Mouse (Mus musculus) heart, embryonic 15.5 days (tissue): Measurements from ENCODE around the gene Alg1. TPM values are rescaled to one million over a fixed set of nuclear protein-coding genes. Genes with fewer than 3 reads are reported as not detected.
"Not testable (repeated sequence)": the region's sequence is repeated elsewhere in the genome, so short reads cannot be mapped to it uniquely, and the experiment has no call there.

Experiments used
- ATAC-seq: fragments of 200-750 bp; cut with Nextera tagmentation; replicated peaks from 2 replicates; pipeline ENCODE4 v1.8.0; 2017; ENCODE audit warnings: low read depth, moderate TSS enrichment; ENCODE audit not compliant: insufficient number of reproducible peaks, insufficient read depth, low FRiP score
- H3K27ac ChIP-seq: fragments of 300-500 bp; sonication (generic); 2 replicates; pipeline ENCODE4 v1.5.1; 2015; ENCODE audit warnings: mild to moderate bottlenecking, inconsistent platforms
- H3K27me3 ChIP-seq: fragments of 300-500 bp; sonication (generic); 2 replicates; pipeline ENCODE4 v1.6.1; 2015; ENCODE audit warnings: inconsistent platforms
- H3K36me3 ChIP-seq: fragments of 300-500 bp; sonication (generic); 2 replicates; pipeline ENCODE4 v1.6.1; 2015; ENCODE audit warnings: mild to moderate bottlenecking, inconsistent platforms
- H3K4me1 ChIP-seq: fragments of 300-500 bp; sonication (generic); replicated peaks from 2 replicates; pipeline ENCODE4 v1.6.1; 2015; ENCODE audit warnings: inconsistent platforms
- H3K4me2 ChIP-seq: fragments of 300-500 bp; sonication (generic); 2 replicates; pipeline ENCODE4 v1.6.1; 2015; ENCODE audit warnings: inconsistent platforms, mild to moderate bottlenecking, moderate library complexity
- H3K4me3 ChIP-seq: fragments of 300-500 bp; sonication (generic); 2 replicates; pipeline ENCODE4 v1.5.1; 2015; ENCODE audit warnings: mild to moderate bottlenecking, inconsistent platforms
- H3K9ac ChIP-seq: fragments of 300-500 bp; sonication (generic); 2 replicates; pipeline ENCODE4 v1.6.1; 2015; ENCODE audit warnings: mild to moderate bottlenecking, inconsistent platforms
- H3K9me3 ChIP-seq: fragments of 300-500 bp; sonication (generic); replicated peaks from 2 replicates; pipeline ENCODE4 v1.6.1; 2016; ENCODE audit warnings: inconsistent platforms
- WGBS: fragments of 180-500 bp; shearing (Covaris S2); methylation state at CpG from one replicate; pipeline ENCODE4 v1.1.7; 2015; ENCODE audit warnings: mixed read lengths; 5-methylcytosine and 5-hydroxymethylcytosine counted together
- polyA plus RNA-seq: library from polyadenylated mRNA; unstranded; fragments of >200 nt; fragmentation: Nextera tagmentation; extraction: Ambion mirVana; gene quantifications from 2 replicates; pipeline ENCODE4 v1.2.1, GENCODE M21; 2015

The Alg1 gene
- polyA plus RNA-seq, 1 experiment from 2014 or later: 24.9 TPM

DNA sequence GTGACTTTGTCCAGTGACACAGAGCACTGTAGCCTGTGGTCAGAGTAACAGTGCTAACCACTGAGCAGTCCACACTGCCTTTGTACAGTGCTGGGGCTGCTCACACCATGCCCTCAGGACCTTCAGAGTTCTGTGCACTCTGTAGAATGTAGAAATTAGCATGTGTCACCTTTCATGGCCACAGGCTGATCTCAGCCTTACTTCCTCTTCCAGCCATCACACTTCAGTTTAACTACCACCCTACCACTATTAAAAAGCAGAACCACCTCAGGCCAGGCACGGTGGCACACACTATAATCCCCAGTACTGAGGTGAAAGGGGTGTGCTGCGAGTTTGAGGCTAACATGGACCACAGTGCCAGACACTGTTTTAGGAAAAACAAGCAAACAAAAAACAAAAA, 23.1 kb upstream of the Alg1 start:
- no peak for ATAC-seq
- no peak overlapping the region for H3K4me2 ChIP-seq

DNA sequence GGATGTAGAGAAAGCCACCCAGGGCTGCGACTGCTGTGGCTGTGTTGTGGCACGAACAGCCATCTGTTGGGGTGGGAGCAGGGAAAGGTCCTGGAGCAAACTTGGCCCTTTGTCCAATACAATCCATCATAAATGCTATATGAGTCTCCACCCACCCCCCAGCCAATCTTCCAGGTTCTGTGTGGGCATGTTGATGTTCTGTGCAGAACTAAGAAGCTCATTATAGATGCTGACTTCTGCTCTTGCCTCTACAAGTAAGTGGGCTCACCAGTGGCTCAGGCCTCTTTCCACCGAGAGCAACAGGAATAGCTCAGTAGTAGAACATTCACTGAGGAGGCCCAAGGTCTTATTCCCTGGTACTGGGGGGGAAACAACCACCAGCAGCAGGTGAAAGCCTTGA, 21.3 kb upstream of the Alg1 start:
- Histone ChIP-seq H3K4me2 (no peak overlapping the region), H3K27me3 (no peaks in the 10 kb centered on the region), H3K4me3 (no peak overlapping the region), H3K27ac (no peak overlapping the region), H3K36me3 (no peaks in the 10 kb centered on the region), H3K9me3 (no peaks in the 10 kb centered on the region), H3K9ac (no peak overlapping the region), H3K4me1 (peaks cover 3% of the 10 kb centered on the region; the same call in 1 of the 2 replicates)
- WGBS: 77% methylated on average over 3 of the region's 3 CpGs
- ATAC-seq: no peak

More for the DNA sequence above, 23.1 kb upstream of the Alg1 start:
- no peak overlapping the region for H3K4me3 ChIP-seq
- no peak overlapping the region for H3K9ac ChIP-seq
- 67% methylated on average over 2 of the region's 2 CpGs for WGBS
- H3K27ac ChIP-seq: no peak overlapping the region
- no peaks in the 10 kb centered on the region for H3K4me1 ChIP-seq
- no peaks in the 10 kb centered on the region for H3K9me3 ChIP-seq
- no peaks in the 10 kb centered on the region for H3K36me3 ChIP-seq
- H3K27me3 ChIP-seq: no peaks in the 10 kb centered on the region

DNA sequence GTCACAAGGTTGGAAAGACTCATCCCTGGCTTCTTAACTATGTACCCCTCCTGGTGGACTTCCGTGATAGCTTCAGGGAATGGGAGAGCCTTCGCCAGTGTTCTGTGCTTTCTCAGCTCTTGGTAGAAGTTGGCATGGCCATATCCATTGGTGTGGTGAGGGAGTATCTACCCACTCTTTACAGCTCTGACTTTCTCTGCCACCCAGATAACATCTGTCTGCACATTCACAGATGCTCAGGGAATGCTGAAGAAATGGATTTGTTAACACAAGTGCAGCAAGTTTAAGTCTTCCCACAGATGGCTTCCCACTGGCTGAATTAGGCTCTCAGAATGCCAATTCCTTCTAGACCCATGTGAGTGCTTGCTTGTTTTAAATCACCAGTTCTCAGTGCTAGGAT, 19.3 kb upstream of the Alg1 start:
- Histone ChIP-seq H3K4me2 (no peak overlapping the region), H3K9me3 (no peaks in the 10 kb centered on the region), H3K4me1 (peaks cover 3% of the 10 kb centered on the region; the same call in 1 of the 2 replicates), H3K4me3 (no peak overlapping the region), H3K36me3 (no peaks in the 10 kb centered on the region), H3K27ac (no peak overlapping the region), H3K9ac (no peak overlapping the region), H3K27me3 (no peaks in the 10 kb centered on the region)
- ATAC-seq: no peak
- 86% methylated on average over 2 of the region's 2 CpGs for WGBS

- Histone ChIP-seq H3K36me3 (no peaks in the 10 kb centered on the region), H3K4me1 (peaks cover 3% of the 10 kb centered on the region; the same call in 1 of the 2 replicates), H3K9me3 (no peaks in the 10 kb centered on the region), H3K27me3 (no peaks in the 10 kb centered on the region), H3K9ac (no peak overlapping the region), H3K4me2 (no peak overlapping the region), H3K4me3 (no peak overlapping the region), H3K27ac (no peak overlapping the region)
- WGBS: 55% methylated on average over 6 of the region's 6 CpGs
- ATAC-seq: no peak
Observed at GRCm38 (mm10) chr16:5216686-5217085, 16.7 kb upstream of the Alg1 start.

DNA sequence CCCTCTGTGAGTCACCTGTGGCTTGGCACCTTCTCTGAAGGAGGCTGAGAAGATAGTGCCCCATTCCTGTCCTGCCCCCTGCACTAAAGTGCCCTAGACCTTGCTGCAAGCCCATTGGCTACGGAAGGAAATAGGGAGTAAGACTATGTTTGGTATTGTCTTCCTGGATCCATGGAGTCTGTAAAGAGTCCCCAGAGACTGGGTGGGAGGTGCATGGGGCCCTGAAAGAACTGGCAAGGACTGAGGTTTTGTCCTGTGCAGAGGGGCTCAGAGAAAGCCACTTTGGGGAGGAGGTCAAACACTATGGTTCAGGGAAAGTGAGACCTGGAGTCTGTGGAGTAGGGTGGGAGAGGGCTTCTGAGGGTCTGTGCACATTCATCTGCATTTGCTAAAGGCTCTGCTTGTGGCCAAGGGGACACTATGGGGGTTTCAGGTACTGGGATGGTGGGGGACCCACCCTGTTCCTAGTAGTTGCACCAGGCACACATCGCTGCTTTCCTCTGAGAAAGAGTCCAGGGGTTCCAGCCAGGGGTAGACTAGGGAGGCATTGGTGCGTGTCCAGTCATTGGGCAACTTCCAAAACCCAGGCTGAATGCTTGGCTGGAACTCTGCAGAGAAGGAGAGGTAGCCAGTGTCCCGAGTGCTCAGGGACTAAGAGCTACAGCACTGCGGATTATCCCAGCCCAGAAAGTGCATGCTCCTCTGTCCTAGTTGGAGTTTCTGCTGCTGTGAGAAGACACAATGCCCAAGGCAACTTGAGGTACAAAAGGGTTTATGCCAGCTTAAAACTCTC, 15.9 kb upstream of the Alg1 start:
- peaks cover 7% of the 10 kb centered on the region for H3K4me1 ChIP-seq
- ATAC-seq: no peak
- no peak overlapping the region for H3K4me3 ChIP-seq
- H3K36me3 ChIP-seq: no peaks in the 10 kb centered on the region
- WGBS: 67% methylated on average over 5 of the region's 5 CpGs
- H3K4me2 ChIP-seq: no peak overlapping the region
- no peak overlapping the region for H3K27ac ChIP-seq
- H3K9me3 ChIP-seq: no peaks in the 10 kb centered on the region
- no peak overlapping the region for H3K9ac ChIP-seq
- no peaks in the 10 kb centered on the region for H3K27me3 ChIP-seq

- Histone ChIP-seq H3K4me1 (peaks cover 7% of the 10 kb centered on the region), H3K9me3 (no peaks in the 10 kb centered on the region), H3K4me2 (no peak overlapping the region), H3K9ac (no peak overlapping the region), H3K27me3 (no peaks in the 10 kb centered on the region), H3K36me3 (no peaks in the 10 kb centered on the region), H3K27ac (no peak overlapping the region), H3K4me3 (no peak overlapping the region)
- WGBS: 51% methylated on average over 4 of the region's 4 CpGs
- no peak for ATAC-seq
Observed at GRCm38 (mm10) chr16:5221403-5221802, 12.0 kb upstream of the Alg1 start.

DNA sequence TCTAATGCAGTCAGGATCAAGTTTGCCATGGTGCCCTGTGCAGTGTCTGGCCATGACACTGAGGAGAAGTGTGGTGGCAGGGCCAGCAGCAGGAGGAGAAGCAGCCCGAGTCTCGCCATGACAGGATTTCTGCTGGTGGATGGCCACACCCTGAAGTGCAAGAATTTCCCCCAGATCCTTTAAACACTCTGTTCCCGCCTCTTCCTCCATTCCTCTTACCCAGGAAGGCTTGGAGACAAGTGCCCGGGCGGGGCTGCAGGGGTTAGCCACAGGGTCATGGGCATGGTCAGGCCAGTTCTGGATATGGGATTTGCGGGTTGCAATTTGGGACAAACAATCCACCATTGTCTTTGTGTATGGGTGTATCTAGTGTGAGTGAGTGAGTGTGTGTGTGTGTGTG, 11.3 kb upstream of the Alg1 start, which contains the start of gene AU021092:
Gene AU021092, minus strand, starts transcription at position 160 of the 400 bp plus-strand sequence.
- no peak within 1 kb of the TSS for H3K9ac ChIP-seq
- no peak within 1 kb of the TSS for H3K27ac ChIP-seq
- no peak within 1 kb of the TSS for H3K4me3 ChIP-seq
- H3K4me2 ChIP-seq: peak within 1 kb of the TSS; percentile 13; the same call in 1 of the 2 replicates
- H3K36me3 ChIP-seq: no peaks in the 10 kb centered on the region
- no peak; the same call in 1 of the 2 replicates for ATAC-seq
- H3K4me1 ChIP-seq: peaks cover 4% of the 10 kb centered on the region; the same call in 1 of the 2 replicates
- WGBS: 64% methylated on average over 6 of the region's 6 CpGs
- no peaks in the 10 kb centered on the region for H3K27me3 ChIP-seq
- H3K9me3 ChIP-seq: no peaks in the 10 kb centered on the region

DNA sequence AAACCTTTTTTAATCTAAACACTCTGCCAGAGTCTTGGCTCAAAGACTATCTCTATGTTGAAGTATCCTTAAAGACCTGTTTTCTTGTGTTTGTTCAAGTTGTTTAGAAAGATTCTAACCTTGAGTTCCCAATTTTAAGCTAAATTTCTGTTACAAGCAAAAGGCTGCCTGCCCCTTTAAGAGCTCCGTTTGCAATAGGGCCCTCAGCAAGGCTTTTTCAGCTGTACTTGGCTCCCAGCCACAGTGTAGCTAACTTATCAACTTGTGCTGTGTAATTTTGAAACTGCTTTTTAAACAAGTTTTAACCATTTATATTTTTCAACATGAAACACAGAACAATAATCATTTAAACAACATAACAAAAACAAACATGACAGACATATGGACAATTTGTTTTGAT, 6.9 kb upstream of the Alg1 start:
- H3K36me3 ChIP-seq, H3K4me2 ChIP-seq, H3K9me3 ChIP-seq, H3K4me1 ChIP-seq, H3K4me3 ChIP-seq, ATAC-seq, H3K27ac ChIP-seq, H3K27me3 ChIP-seq, H3K9ac ChIP-seq: not testable (repeated sequence)
- 7% methylated on average over 1 of the region's 1 CpGs for WGBS

- H3K4me1 ChIP-seq, H3K4me2 ChIP-seq, H3K9me3 ChIP-seq, H3K27me3 ChIP-seq, H3K9ac ChIP-seq, H3K4me3 ChIP-seq, ATAC-seq, H3K36me3 ChIP-seq: not testable (repeated sequence)
- WGBS: 67% methylated on average over 19 of the region's 19 CpGs
- H3K27ac ChIP-seq: peak overlapping the region; percentile 34; the same call in 1 of the 2 replicates
Observed at GRCm38 (mm10) chr16:5227501-5227900, 5.9 kb upstream of the Alg1 start.

GRCm38 (mm10) chr16:5228103-5228502, 5.3 kb upstream of the Alg1 start:
- H3K36me3 ChIP-seq, H3K4me1 ChIP-seq, H3K4me2 ChIP-seq, H3K27ac ChIP-seq, H3K9ac ChIP-seq, H3K4me3 ChIP-seq, ATAC-seq, H3K27me3 ChIP-seq, H3K9me3 ChIP-seq: not testable (repeated sequence)
- 79% methylated on average over 3 of the region's 3 CpGs for WGBS

- WGBS: 72% methylated on average over 4 of the region's 4 CpGs
- H3K9me3 ChIP-seq: no peaks in the 10 kb centered on the region
- H3K27ac ChIP-seq: no peak overlapping the region
- peaks cover 8% of the 10 kb centered on the region for H3K4me1 ChIP-seq
- ATAC-seq: no peak
- H3K4me3 ChIP-seq: peak overlapping the region; percentile 92
- no peaks in the 10 kb centered on the region for H3K27me3 ChIP-seq
- H3K9ac ChIP-seq: no peak overlapping the region
- H3K4me2 ChIP-seq: peak overlapping the region; percentile 85
- 0 out of 2 replicates have a peak, but pooled peaks cover 5% of the 10 kb centered on the region for H3K36me3 ChIP-seq
Observed at GRCm38 (mm10) chr16:5232982-5233381, 439 bp upstream of the Alg1 start.

GRCm38 (mm10) chr16:5242355-5242754, 8.9 kb downstream of the Alg1 start:
- peaks cover 66% of the 10 kb centered on the region for H3K36me3 ChIP-seq

More at GRCm38 (mm10) chr16:5242355-5242754, 8.9 kb downstream of the Alg1 start:
- H3K27ac ChIP-seq: no peak overlapping the region
- H3K4me2 ChIP-seq: no peak overlapping the region
- no peaks in the 10 kb centered on the region for H3K9me3 ChIP-seq
- no peak for ATAC-seq
- WGBS: 85% methylated on average over 4 of the region's 4 CpGs
- no peak overlapping the region for H3K4me3 ChIP-seq
- no peak overlapping the region for H3K9ac ChIP-seq
- no peaks in the 10 kb centered on the region for H3K4me1 ChIP-seq
- no peaks in the 10 kb centered on the region for H3K27me3 ChIP-seq
